In the genomic region with DNA sequence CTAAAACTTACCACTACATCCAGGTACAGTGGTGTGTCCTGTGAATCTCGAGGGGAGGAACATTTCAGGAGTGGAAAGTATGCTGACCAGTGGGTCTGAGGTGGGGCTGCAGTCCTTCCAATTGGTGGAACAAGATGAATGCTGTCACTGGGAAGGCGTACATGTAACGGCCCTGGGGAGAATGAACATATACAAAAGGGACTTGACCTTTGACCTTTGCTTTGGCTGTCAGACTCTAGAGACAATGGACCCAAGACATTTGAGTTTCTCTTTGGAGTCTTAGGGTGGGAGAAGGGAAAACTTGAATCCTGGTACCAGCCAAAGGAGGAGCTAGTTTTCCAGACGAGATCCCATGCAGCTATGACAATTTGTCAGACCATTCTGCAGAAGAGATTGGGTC, we compare ENCODE assay signal across 18 mouse cellular contexts.
"Had no signal": no experiment of that assay in that cellular context is flagged by ENCODE, and none has a peak within 500 bp of the region (broad histone marks: within the 10 kb centered on the region; RNA-seq: fewer than 3 reads in every experiment).

No protein-coding gene starts in this region.

- H3K27ac ChIP-seq: liver, embryonic 14.5 days; midbrain, embryonic 12.5 days; neural tube, embryonic 13.5 days; neural tube, embryonic 15.5 days; stomach, embryonic 15.5 days; stomach, postnatal 0 days had no signal

- H3K36me3 ChIP-seq: midbrain, embryonic 12.5 days; neural tube, embryonic 13.5 days; neural tube, embryonic 15.5 days; stomach, embryonic 15.5 days had no signal

- H3K9ac ChIP-seq: liver, embryonic 14.5 days; lung, embryonic 14.5 days; midbrain, embryonic 12.5 days; neural tube, embryonic 13.5 days; neural tube, embryonic 15.5 days; stomach, embryonic 15.5 days had no signal

- H3K4me2 ChIP-seq: lung, embryonic 14.5 days; midbrain, embryonic 12.5 days; neural tube, embryonic 13.5 days; neural tube, embryonic 15.5 days; stomach, embryonic 15.5 days had no signal

- H3K9me3 ChIP-seq: midbrain, embryonic 12.5 days; neural tube, embryonic 13.5 days; neural tube, embryonic 15.5 days; stomach, embryonic 15.5 days had no signal

- DNase-seq: lung, adult 18-20 months; lung, embryonic 14.5 days; lung, postnatal 10 days; lung, postnatal 4 days; midbrain, embryonic 14.5 days; retina, postnatal 1 day; right cerebral cortex, adult 18-20 months; right cerebral cortex, postnatal 14 days; thymus, adult 2 months; thymus, postnatal 25 days; thymus, postnatal 4 days had no signal

- H3K27me3 ChIP-seq: neural tube, embryonic 13.5 days; neural tube, embryonic 15.5 days; stomach, embryonic 15.5 days had no signal

- H3K4me3 ChIP-seq: midbrain, embryonic 12.5 days; myocyte; neural tube, embryonic 13.5 days; neural tube, embryonic 15.5 days; stomach, embryonic 15.5 days had no signal
